Mouse (Mus musculus) left cerebral cortex, adult 9 months (tissue): ENCODE measurements around the gene Ppox.
"Not testable (repeated sequence)": the region's sequence is repeated elsewhere in the genome, so short reads cannot be mapped to it uniquely, and the experiment has no call there.

Source experiments
- DNase-seq, 2 experiments: peaks; one replicate each; pipeline ENCODE4 v3.0.0; 2022; ENCODE audit warnings: low spot score in 2 of 2

Ppox gene

GRCm38 (mm10) chr1:171280916-171281527, at the start of gene Ppox:
Gene Ppox, minus strand, starts transcription at chr1:171281186.
- peak; percentile 93 to 97 for DNase-seq

GRCm38 (mm10) chr1:171330216-171330560, 49.2 kb upstream of the Ppox start:
- no peak for DNase-seq

GRCm38 (mm10) chr1:171329433-171330215, 48.6 kb upstream of the Ppox start:
- peak in 1 of 2 experiments; percentile 35 for DNase-seq

DNA sequence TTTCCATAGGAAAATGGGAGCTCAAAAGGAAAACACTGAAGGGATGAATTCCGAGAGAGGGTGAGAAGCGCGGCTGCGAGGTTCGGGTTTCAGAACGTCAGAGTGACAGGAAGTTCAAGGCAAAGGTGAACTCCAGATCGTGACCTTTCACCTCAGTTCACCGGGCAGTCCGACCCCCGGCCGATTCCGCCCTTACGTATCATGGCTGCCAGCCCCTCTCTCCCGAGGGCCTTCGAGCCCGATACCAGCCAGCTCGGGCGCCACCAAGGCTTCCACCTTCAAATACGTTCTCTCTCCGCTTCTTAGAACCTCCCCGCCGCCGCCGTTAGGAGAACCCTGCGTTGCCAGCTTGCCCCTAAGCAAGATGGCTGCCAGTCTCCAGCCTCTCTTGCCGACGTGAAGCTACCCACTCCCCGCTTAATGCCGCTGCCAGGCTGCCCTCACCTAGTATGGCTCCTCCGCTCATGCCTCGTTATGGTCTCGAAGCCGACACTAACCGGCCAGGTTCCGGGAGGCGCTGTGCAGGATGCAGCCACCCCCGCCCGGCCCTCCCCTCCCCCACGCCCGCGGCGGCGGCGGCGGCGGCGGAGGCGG, 48.0 kb upstream of the Ppox start, which contains the start of gene Dedd:
Dedd (plus strand) TSS at position 307 of the 594 bp plus-strand sequence.
- DNase-seq, result peak; percentile 93 to 96

- DNase-seq, result no peak
These were observed 47.3 kb upstream of the Ppox start for GRCm38 (mm10) chr1:171328244-171328643.

- not testable (repeated sequence) for DNase-seq
These were observed 45.6 kb upstream of the Ppox start for GRCm38 (mm10) chr1:171326588-171326987.

GRCm38 (mm10) chr1:171325571-171325970, 44.6 kb upstream of the Ppox start:
- DNase-seq, result no peak

DNA sequence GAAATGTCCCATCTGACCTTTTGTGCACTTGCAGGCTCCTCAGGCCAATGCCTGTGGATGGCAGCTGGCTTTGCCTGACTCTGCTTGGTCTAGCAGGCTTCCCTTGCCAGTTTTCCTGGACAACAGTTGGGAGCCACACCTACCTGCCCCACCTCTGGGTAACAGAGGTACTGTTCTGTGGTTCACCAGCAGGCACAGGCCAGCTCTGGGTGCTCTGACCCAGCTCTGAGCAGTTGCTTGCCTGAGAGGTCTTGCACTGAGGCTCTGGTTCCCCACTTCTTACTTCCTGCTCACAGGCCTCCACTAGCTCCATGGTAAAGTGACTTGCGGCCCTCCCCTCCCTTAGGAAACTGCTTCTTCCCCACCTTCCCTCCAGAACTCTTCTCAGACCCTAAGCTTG, 41.0 kb upstream of the Ppox start:
- DNase-seq, result no peak

DNA sequence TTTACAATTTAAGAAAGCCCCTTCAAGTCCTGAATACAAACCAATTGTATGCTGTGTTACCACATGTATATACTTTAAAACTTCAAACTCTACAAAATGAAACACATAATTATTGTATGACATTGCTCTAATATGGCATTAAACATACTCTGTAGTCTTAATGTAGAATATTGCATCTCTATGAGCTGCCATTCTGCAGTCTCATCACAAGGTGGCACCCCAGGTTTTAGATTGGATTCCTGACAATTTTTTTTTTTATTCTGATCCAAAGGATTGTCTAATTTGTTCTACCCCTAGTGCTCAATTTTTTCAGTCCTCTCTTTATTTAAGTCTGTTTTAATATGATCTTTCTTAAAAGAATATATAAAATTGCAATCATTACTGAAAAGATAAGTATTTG, 40.4 kb upstream of the Ppox start:
- DNase-seq, result no peak

DNA sequence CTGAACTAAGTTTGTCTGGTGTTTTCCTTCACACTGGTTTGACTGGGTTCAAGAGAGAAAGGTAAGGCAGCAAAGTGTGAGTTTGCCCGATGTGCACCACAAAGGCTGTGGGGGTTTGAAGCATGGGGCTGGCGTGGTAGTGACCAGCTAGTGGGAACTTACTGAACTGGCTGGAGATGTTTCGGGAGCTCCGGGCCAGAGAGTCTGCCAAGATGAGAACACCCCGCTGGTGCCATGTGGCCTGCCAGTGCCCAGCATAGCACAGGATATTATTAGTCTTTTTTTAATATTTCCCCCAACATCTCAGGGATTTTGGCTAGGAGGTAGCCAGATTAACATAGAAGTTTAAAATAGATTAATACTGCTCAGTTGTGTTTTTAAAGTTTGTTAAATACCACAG, 39.2 kb upstream of the Ppox start:
- DNase-seq, result no peak

- DNase-seq, result no peak
These were observed 38.8 kb upstream of the Ppox start for GRCm38 (mm10) chr1:171319748-171320147.

GRCm38 (mm10) chr1:171309321-171309720, 28.3 kb upstream of the Ppox start:
- DNase-seq, result no peak

- not testable (repeated sequence) for DNase-seq
These were observed 25.2 kb upstream of the Ppox start for GRCm38 (mm10) chr1:171306157-171306556.

DNA sequence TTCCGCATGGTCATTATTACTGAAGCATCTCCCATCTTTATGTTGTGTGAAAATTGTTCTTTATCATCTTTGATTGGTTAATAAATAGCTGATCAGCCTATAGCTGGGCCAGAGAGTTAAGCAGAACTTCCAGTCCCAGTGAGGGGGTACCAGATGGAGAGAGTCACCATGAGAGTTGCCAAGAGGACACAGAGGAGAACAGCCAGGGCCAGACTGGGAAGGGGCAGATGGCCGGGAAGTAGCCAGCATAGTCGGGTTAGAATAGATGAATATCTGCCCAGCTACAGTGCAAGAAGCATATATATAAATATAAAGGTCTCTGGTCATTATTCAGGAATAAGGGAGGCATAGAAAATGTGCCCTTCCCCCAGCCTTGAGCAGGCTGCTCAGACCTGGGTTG, 17.2 kb upstream of the Ppox start:
- no peak for DNase-seq

DNA sequence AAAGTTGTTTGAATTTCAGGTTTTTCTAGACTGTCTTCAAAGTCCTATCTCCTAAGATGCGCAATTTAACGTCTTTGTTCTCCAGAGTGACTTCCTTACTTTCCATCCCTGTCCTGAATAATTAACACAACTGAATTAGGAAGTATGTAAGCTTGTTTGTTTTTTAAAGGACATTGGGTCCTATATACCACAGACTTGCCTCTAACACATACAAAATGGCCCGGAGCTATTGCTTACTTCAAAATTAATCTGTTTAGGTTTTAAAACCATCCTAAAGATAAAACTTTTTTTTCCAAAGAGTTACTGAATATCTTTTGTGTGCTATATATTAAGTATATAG, 14.0 kb upstream of the Ppox start:
- DNase-seq, result no peak

DNA sequence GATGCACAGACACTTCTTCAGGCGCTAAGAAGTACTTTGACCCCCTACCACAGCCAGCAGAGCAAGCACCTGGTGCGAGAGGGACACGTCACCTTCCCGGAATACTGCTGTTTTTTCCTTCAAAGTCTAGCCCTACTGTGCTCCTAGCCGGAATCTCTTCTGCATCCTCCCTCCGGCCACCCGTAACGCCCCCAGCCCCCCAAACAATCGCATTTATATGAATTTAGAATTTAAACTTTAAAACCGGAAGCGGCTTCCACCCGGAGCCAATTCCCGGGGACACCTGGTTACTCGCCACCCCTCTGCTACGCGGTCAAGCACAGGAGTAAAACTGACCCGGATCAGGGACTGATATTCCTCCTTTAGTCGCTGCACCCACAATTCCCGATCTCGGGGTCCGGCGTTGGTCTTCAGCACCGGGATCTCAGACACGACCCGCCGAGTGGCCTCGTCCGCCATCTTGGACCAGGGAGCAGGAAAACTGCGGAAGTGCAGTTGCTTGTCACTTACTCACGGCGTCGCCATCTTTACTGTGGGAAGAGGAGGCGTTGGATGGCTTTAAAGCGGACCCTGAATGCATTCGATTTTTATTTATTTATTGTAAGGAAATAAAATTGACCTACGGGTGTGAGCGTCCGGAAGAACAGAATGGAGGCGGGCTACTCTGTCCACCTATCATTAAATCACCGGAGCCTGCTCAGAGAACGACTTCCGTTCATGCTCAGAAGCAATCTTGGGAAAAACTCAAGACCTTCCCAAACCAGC, 13.5 kb upstream of the Ppox start, which contains the start of gene Ufc1:
Ufc1 (minus strand) TSS at position 727 of the 765 bp plus-strand sequence.
- DNase-seq, result peak; percentile 74 to 85

DNA sequence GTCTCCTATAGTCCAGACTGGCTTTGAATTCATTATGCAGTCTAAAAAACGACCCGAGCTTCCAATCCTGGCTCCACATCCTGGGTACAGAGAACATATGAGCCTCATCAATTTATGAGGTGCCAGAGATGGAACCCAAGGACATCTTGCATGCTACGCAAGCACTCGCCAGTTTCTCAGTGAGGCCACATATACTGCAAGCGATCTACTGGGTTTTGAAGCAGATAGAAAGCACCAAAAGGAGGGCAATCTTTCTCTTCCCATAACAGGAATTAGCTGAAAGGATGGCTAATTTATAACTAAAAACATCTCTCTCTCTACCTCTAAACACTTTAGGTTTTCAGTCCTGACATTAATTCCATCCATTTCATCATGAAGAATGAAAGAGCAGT, 12.9 kb upstream of the Ppox start:
- DNase-seq, result no peak

- no peak for DNase-seq
These were observed 12.4 kb upstream of the Ppox start for GRCm38 (mm10) chr1:171293351-171293750.

GRCm38 (mm10) chr1:171288328-171288727, 7.3 kb upstream of the Ppox start:
- no peak for DNase-seq

DNA sequence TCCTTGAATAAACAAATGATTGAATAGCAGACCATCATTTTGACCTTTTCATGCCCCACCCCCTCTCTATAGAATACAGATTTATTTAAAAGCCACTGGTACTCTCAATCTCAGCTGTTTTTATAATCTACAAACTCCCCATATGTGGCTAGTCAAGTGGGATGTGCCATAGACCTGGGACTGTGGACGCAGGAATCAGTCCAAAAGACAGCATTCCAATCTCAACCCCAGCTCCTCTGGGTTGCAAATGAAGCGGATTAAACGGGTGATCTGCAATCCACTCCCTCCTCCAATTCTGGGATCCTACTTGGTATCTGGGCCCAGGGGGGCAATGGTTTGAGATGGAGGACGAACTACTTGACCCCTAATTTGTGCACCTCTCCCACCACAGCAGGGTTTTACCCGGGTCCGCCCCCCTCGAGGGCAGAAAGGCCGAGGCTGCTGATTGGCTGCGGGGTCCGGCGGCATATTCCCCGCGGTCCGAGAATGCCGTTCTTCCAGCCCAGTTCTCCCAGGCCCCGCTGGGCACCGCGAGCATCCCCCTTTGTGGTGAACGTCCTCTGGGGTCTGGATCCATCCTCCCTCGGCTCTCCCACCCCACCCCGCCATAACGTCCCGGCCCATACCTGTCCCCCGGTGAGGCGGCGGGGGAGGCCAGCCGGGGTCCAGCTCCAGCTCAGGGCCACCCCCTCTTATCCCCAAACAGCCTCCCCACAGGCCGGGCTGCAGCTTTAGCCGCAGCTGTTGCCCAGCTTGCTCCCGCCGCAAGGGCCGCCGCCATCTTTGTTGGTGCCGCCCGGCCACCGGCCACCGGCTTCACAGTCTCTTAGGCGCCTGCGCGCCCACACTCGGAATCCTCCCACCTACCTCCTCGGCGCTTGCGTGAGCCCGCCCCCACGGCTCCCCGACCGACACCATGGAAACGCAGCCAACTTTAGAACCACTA, 6.4 kb upstream of the Ppox start, which contains the start of gene Usp21:
Usp21 (minus strand) TSS at position 856 of the 946 bp plus-strand sequence.
- DNase-seq, result peak; percentile 85 to 94

- peak in 1 of 2 experiments; percentile 13 for DNase-seq
These were observed 5.5 kb upstream of the Ppox start for GRCm38 (mm10) chr1:171286517-171286916.
